Mouse (Mus musculus) A20 (cell line): ENCODE measurements at regions not wholly inside any gene's neighbourhood (a gene's known extent, or its start where the extent isn't known, plus 50 kb on each side); places are given as distances from the start of the nearest gene placed in this dataset.
"Not testable (repeated sequence)": the region's sequence is repeated elsewhere in the genome, so short reads cannot be mapped to it uniquely, and the experiment has no call there.

Experiments
- DNase-seq: peaks from one replicate; pipeline ENCODE4 v3.0.0-alpha.2; 2011; ENCODE audit warnings: low read depth, low spot score

GRCm38 (mm10) chr3:120533901-120534300 is 637.6 kb downstream of the Rwdd3 start:
- DNase-seq, result no peak

- no peak for DNase-seq
These were observed 639.5 kb downstream of the Rwdd3 start for GRCm38 (mm10) chr3:120531880-120532580.

- no peak for DNase-seq
These were observed 659.8 kb downstream of the Rwdd3 start for GRCm38 (mm10) chr3:120511651-120512050.

GRCm38 (mm10) chr3:120498937-120499336 is 672.6 kb downstream of the Rwdd3 start:
- DNase-seq, result no peak

GRCm38 (mm10) chr3:120477934-120478333 is 693.6 kb downstream of the Rwdd3 start:
- no peak for DNase-seq

GRCm38 (mm10) chr3:120477232-120477631 is 693.0 kb upstream of the Ptbp2 start:
- no peak for DNase-seq

GRCm38 (mm10) chr3:120473645-120474038 is 689.4 kb upstream of the Ptbp2 start:
- no peak for DNase-seq

- no peak for DNase-seq
These were observed 688.7 kb upstream of the Ptbp2 start for GRCm38 (mm10) chr3:120472687-120473644.

- DNase-seq, result no peak
These were observed 687.7 kb upstream of the Ptbp2 start for GRCm38 (mm10) chr3:120471878-120472444.

GRCm38 (mm10) chr3:120468887-120469286 is 684.6 kb upstream of the Ptbp2 start:
- DNase-seq, result no peak

GRCm38 (mm10) chr3:120460717-120461116 is 676.5 kb upstream of the Ptbp2 start:
- DNase-seq, result no peak

GRCm38 (mm10) chr3:120457912-120458311 is 673.6 kb upstream of the Ptbp2 start:
- DNase-seq, result no peak

GRCm38 (mm10) chr3:120441127-120441526 is 656.9 kb upstream of the Ptbp2 start:
- DNase-seq, result no peak

GRCm38 (mm10) chr3:120430285-120430684 is 646.0 kb upstream of the Ptbp2 start:
- no peak for DNase-seq

- no peak for DNase-seq
These were observed 632.4 kb upstream of the Ptbp2 start for GRCm38 (mm10) chr3:120416634-120417033.

GRCm38 (mm10) chr3:120375688-120376289 is 591.5 kb upstream of the Ptbp2 start:
- no peak for DNase-seq

- no peak for DNase-seq
These were observed 558.6 kb upstream of the Ptbp2 start for GRCm38 (mm10) chr3:120342747-120343377.

- DNase-seq, result no peak
These were observed 557.6 kb upstream of the Ptbp2 start for GRCm38 (mm10) chr3:120341882-120342281.

- no peak for DNase-seq
These were observed 551.7 kb upstream of the Ptbp2 start for GRCm38 (mm10) chr3:120335843-120336585.

GRCm38 (mm10) chr3:120307042-120307441 is 522.8 kb upstream of the Ptbp2 start:
- not testable (repeated sequence) for DNase-seq

- no peak for DNase-seq
These were observed 521.3 kb upstream of the Ptbp2 start for GRCm38 (mm10) chr3:120305608-120306007.
